Mouse (Mus musculus): Measurements from ENCODE around the gene Lbr. TPM values are rescaled to one million over a fixed set of nuclear protein-coding genes. Genes with fewer than 3 reads are reported as not detected.

The Lbr gene
- polyA plus RNA-seq, 1 experiment: 183 TPM

- H3K4me3 ChIP-seq (ENCODE audit: control insufficient read depth, insufficient read depth, low read length): no peak overlapping the region
- no peak for DNase-seq
- no peaks in the 10 kb centered on the region for H3K27me3 ChIP-seq (ENCODE audit: control insufficient read depth, insufficient read depth, low read length)
- TF ChIP-seq CTCF (IDR thresholded peaks at IDR 0.05; ENCODE audit: borderline replicate concordance, control insufficient read depth, extremely low read depth, insufficient read depth, low read length, poor library complexity): no peak
- H3K4me1 ChIP-seq (replicated peaks; ENCODE audit: control insufficient read depth, insufficient read depth, low read length): peaks cover 24% of the 10 kb centered on the region
- whole genome bisulfite sequencing: 97% methylated on average over 2 of the region's 2 CpGs
- no peaks in the 10 kb centered on the region for H3K36me3 ChIP-seq (ENCODE audit: control insufficient read depth, insufficient read depth, low read length)
- no peak overlapping the region for H3K27ac ChIP-seq (ENCODE audit: control insufficient read depth, insufficient read depth, low read length)
Measured at GRCm38 (mm10) chr1:181854829-181855228, 12.0 kb upstream of the Lbr start.

- peak; percentile 92 for DNase-seq
- Histone ChIP-seq H3K27me3 (ENCODE audit: control insufficient read depth, insufficient read depth, low read length) (no peaks in the 10 kb centered on the region), H3K4me3 (ENCODE audit: control insufficient read depth, insufficient read depth, low read length) (peak overlapping the region; percentile 49), H3K36me3 (ENCODE audit: control insufficient read depth, insufficient read depth, low read length) (no peaks in the 10 kb centered on the region), H3K4me1 (replicated peaks; ENCODE audit: control insufficient read depth, insufficient read depth, low read length) (peaks cover 20% of the 10 kb centered on the region), H3K27ac (ENCODE audit: control insufficient read depth, insufficient read depth, low read length) (peak overlapping the region; percentile 99)
- TF ChIP-seq CTCF (IDR thresholded peaks at IDR 0.05; ENCODE audit: borderline replicate concordance, control insufficient read depth, extremely low read depth, insufficient read depth, low read length, poor library complexity): peak; percentile 29; the same call in 1 of the 2 replicates
- TF ChIP-seq POLR2A (IDR thresholded peaks at IDR 0.05; ENCODE audit: control insufficient read depth, extremely low read depth, insufficient read depth, low read length, poor library complexity): peak; percentile 76
- 2% methylated on average over 21 of the region's 21 CpGs for WGBS
Measured at GRCm38 (mm10) chr1:181853081-181853736, 10.4 kb upstream of the Lbr start.

GRCm38 (mm10) chr1:181852466-181852865 lies 9.6 kb upstream of the Lbr start:
- WGBS: 3% methylated on average over 13 of the region's 13 CpGs
- Histone ChIP-seq H3K4me3 (ENCODE audit: control insufficient read depth, insufficient read depth, low read length) (peak overlapping the region; percentile 64), H3K4me1 (replicated peaks; ENCODE audit: control insufficient read depth, insufficient read depth, low read length) (peaks cover 20% of the 10 kb centered on the region), H3K27ac (ENCODE audit: control insufficient read depth, insufficient read depth, low read length) (peak overlapping the region; percentile 99), H3K27me3 (ENCODE audit: control insufficient read depth, insufficient read depth, low read length) (no peaks in the 10 kb centered on the region), H3K36me3 (ENCODE audit: control insufficient read depth, insufficient read depth, low read length) (no peaks in the 10 kb centered on the region)
- DNase-seq: peak; percentile 60
- TF ChIP-seq POLR2A (IDR thresholded peaks at IDR 0.05; ENCODE audit: control insufficient read depth, extremely low read depth, insufficient read depth, low read length, poor library complexity) (no peak), CTCF (IDR thresholded peaks at IDR 0.05; ENCODE audit: borderline replicate concordance, control insufficient read depth, extremely low read depth, insufficient read depth, low read length, poor library complexity) (no peak)

- no peak overlapping the region for H3K4me3 ChIP-seq (ENCODE audit: control insufficient read depth, insufficient read depth, low read length)
Measured at GRCm38 (mm10) chr1:181851521-181852310, 8.9 kb upstream of the Lbr start.

GRCm38 (mm10) chr1:181850441-181850840 lies 7.6 kb upstream of the Lbr start:
- peaks cover 18% of the 10 kb centered on the region for H3K4me1 ChIP-seq (replicated peaks; ENCODE audit: control insufficient read depth, insufficient read depth, low read length)
- TF ChIP-seq POLR2A (IDR thresholded peaks at IDR 0.05; ENCODE audit: control insufficient read depth, extremely low read depth, insufficient read depth, low read length, poor library complexity): no peak
- TF ChIP-seq CTCF (IDR thresholded peaks at IDR 0.05; ENCODE audit: borderline replicate concordance, control insufficient read depth, extremely low read depth, insufficient read depth, low read length, poor library complexity): no peak
- no peak overlapping the region for H3K4me3 ChIP-seq (ENCODE audit: control insufficient read depth, insufficient read depth, low read length)
- WGBS: 90% methylated on average over 4 of the region's 4 CpGs
- H3K27me3 ChIP-seq (ENCODE audit: control insufficient read depth, insufficient read depth, low read length): no peaks in the 10 kb centered on the region
- no peak overlapping the region for H3K27ac ChIP-seq (ENCODE audit: control insufficient read depth, insufficient read depth, low read length)
- H3K36me3 ChIP-seq (ENCODE audit: control insufficient read depth, insufficient read depth, low read length): no peaks in the 10 kb centered on the region
- DNase-seq: no peak

More at GRCm38 (mm10) chr1:181851521-181852310, 8.9 kb upstream of the Lbr start:
- WGBS: 81% methylated on average over 12 of the region's 12 CpGs
- Histone ChIP-seq H3K27me3 (ENCODE audit: control insufficient read depth, insufficient read depth, low read length) (no peaks in the 10 kb centered on the region), H3K27ac (ENCODE audit: control insufficient read depth, insufficient read depth, low read length) (peak overlapping the region; percentile 99), H3K36me3 (ENCODE audit: control insufficient read depth, insufficient read depth, low read length) (no peaks in the 10 kb centered on the region), H3K4me1 (replicated peaks; ENCODE audit: control insufficient read depth, insufficient read depth, low read length) (peaks cover 20% of the 10 kb centered on the region)
- no peak for TF ChIP-seq CTCF (IDR thresholded peaks at IDR 0.05; ENCODE audit: borderline replicate concordance, control insufficient read depth, extremely low read depth, insufficient read depth, low read length, poor library complexity)
- DNase-seq: no peak

GRCm38 (mm10) chr1:181848210-181848609 lies 5.4 kb upstream of the Lbr start:
- Histone ChIP-seq H3K27ac (ENCODE audit: control insufficient read depth, insufficient read depth, low read length) (no peak overlapping the region), H3K4me1 (replicated peaks; ENCODE audit: control insufficient read depth, insufficient read depth, low read length) (peaks cover 11% of the 10 kb centered on the region), H3K27me3 (ENCODE audit: control insufficient read depth, insufficient read depth, low read length) (no peaks in the 10 kb centered on the region), H3K4me3 (ENCODE audit: control insufficient read depth, insufficient read depth, low read length) (no peak overlapping the region), H3K36me3 (ENCODE audit: control insufficient read depth, insufficient read depth, low read length) (no peaks in the 10 kb centered on the region)
- no peak for DNase-seq
- TF ChIP-seq CTCF (IDR thresholded peaks at IDR 0.05; ENCODE audit: borderline replicate concordance, control insufficient read depth, extremely low read depth, insufficient read depth, low read length, poor library complexity) (no peak), POLR2A (IDR thresholded peaks at IDR 0.05; ENCODE audit: control insufficient read depth, extremely low read depth, insufficient read depth, low read length, poor library complexity) (no peak)
- WGBS: 97% methylated on average over 1 of the region's 1 CpGs
